Mouse (Mus musculus): ENCODE data around the gene Spryd3. TPM values are rescaled to one million over a fixed set of nuclear protein-coding genes. Genes with fewer than 3 reads are reported as not detected.

The Spryd3 gene
- total RNA-seq, 2 experiments from 2014 or later, result 4.4 to 5.8 TPM

DNA sequence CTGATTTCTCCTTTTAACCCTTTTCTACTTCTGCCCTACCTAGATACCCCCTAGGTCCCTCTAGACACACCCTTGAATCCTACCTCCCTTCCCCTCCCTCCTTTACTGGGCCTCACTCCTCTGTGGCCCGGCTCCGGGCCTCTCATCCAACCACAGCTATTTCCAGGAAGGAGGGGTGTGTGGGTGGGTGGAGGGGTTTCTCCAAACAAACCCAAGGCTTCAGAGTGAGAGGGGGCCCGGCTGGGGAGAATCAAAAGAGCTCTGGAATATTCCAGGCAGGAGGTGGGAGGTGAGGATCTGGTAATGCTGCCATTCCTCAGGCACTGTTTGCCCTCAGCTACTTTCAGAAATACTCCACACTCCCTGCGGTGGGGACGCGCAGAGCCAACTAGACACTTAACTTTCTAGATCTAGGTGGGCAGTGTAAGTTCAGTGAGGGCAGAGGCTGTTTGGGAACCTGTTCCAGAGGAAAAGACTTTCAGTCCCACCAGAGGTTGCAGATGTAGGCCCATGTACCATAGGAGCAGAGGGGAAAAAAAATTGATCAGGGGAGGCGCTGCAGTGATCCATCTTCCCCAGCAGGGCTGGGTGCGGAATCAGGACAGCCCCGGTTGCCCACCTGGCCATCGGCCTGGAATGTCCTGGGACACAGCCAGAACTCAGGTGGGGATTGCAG, 34.9 kb downstream of the Spryd3 start:
- peak; percentile 35 for TF ChIP-seq CTCF (IDR thresholded peaks at IDR 0.05)

DNA sequence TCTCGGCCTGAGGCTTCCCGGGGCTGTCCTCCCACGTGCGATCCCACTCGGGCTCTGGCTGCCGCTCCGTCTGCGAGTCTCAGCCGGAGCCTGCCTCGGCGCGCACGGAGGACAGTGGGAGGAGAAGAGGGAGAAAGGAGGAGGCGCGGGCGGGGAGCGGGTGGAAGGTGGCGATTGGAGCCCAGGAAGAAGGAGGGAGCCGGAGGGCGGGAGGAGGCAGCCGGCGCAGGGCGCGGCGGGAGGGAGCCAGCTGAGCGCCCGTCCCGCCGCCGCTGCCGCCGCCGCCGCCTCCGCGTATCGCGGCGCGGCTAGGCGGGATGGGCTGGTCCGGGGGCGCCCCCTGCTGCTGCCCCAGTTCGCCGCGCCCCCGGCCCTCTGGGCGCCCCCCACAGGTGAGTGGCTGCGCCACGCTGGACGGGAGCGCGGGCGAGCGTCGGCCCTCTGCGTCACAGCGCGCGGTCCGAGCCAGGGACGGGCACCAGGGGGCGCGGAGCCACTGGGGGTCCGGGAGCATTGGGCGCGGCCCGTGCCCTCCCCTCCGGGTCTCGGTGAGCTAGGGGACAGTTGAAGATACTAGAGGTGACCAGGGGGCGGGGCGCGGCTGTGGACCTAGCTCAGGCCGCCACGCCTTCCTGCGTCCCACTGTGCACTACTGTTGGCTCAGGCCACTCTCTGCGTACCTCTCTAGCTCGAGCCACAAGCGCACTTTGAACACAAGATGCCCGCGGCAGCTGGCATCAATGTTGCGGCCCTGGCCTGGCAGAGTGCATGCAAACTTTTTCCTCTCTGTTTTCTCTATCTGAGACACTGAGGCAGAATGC, 35.7 kb downstream of the Spryd3 start, which contains the start of gene Tns2:
Tns2 (plus strand) TSS at position 253 of the 821 bp plus-strand sequence.
- Histone ChIP-seq H3K4me3 (peak within 1 kb of the TSS; percentile 87), H3K27ac (peak within 1 kb of the TSS; percentile 96)
- peak; percentile 93 for DNase-seq
- intact Hi-C loops (cut with DNase I), result no loop called here
- TF ChIP-seq CTCF (IDR thresholded peaks at IDR 0.05), result peak; percentile 75

More for the DNA sequence above, 34.9 kb downstream of the Spryd3 start:
- DNase-seq, result peak; percentile 73
- intact Hi-C loops (cut with DNase I), result no loop called here
- Histone ChIP-seq H3K4me3 (peak overlapping the region; percentile 87), H3K27ac (peak overlapping the region; percentile 96)

DNA sequence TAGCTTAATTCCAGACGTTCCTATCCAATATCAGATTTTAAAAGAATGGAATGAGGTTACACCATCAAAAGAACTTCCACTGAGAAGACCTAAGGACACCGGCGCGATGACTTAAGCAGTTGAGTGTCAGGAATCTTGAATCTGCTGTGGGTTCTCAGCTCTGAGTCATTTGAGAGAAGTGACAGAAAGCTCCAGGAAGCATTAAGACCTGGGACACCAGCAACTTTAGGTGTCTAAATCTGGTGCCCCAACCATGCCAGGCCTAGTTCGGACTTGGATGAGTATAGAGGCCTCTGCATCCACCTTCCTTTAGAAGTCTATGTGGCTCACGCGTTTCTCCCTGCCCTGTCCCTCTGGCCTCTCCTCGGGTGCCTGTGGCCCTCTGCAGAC, 36.3 kb downstream of the Spryd3 start:
- TF ChIP-seq CTCF (IDR thresholded peaks at IDR 0.05), result no peak
- DNase-seq, result no peak
- peak overlapping the region; percentile 96 for H3K27ac ChIP-seq
- H3K4me3 ChIP-seq, result peak overlapping the region; percentile 87
- intact Hi-C loops (cut with DNase I), result loop anchor here (2.0 kb wide), 1 partner anchor 23 kb away; no protein-coding TSS in a partner anchor

DNA sequence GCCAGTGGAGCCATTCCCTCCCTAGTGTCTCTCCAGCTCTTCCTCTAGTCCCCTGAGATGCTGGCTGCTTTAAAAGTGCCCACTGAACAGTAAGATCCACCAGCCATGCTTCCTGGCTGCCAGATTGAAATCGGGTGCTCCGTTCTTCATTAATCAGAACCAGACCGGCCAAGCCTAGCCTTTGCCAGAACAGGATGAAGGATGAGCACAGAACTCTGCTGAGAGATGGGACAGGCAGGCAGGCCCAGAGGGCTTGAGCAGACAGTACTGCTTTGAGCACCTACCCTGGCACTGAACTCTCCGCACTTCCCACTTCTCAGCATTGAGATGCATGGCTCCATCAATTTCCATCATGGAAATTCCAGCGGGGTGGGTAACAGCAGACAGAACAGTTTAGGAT, 36.8 kb downstream of the Spryd3 start:
- H3K27ac ChIP-seq, result peak overlapping the region; percentile 96
- H3K4me3 ChIP-seq, result peak overlapping the region; percentile 87
- no peak for TF ChIP-seq CTCF (IDR thresholded peaks at IDR 0.05)
- peak; percentile 45 for DNase-seq
- intact Hi-C loops (cut with DNase I), result loop anchor here (2.0 kb wide), 1 partner anchor 22 kb away; no protein-coding TSS in a partner anchor

DNA sequence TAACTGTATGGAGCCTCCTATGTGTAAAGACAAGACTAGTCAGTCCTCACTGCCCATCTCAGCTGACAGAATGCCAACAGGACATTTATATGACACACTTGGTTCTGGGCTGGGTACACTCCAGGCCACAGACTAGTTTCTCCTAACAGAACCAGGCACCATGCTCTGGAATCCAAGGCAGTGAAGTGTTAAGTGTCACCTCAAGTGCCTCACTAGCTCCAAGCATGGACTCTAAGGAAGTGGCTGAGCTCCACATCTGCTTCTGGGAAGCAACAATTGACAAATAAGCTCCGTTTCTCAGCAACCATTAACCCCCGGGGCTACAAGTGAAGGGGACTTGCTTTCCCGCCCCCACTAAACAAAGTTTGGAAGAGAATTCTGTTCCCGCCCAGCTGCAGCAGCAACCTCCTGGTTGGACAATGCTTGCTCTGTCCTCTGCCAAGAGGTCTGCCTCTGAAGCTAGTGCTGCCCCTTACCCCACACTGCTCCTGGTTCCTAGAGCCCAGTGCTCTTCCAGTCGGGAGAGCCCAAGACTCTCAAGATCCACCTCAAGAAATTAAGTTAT, 38.0 kb downstream of the Spryd3 start:
- peak; percentile 67 for DNase-seq
- TF ChIP-seq CTCF (IDR thresholded peaks at IDR 0.05), result no peak
- intact Hi-C loops (cut with DNase I), result loop anchor here (2.0 kb wide), 1 partner anchor 21 kb away; no protein-coding TSS in a partner anchor
- Histone ChIP-seq H3K4me3 (peak overlapping the region; percentile 87), H3K27ac (peak overlapping the region; percentile 96)

DNA sequence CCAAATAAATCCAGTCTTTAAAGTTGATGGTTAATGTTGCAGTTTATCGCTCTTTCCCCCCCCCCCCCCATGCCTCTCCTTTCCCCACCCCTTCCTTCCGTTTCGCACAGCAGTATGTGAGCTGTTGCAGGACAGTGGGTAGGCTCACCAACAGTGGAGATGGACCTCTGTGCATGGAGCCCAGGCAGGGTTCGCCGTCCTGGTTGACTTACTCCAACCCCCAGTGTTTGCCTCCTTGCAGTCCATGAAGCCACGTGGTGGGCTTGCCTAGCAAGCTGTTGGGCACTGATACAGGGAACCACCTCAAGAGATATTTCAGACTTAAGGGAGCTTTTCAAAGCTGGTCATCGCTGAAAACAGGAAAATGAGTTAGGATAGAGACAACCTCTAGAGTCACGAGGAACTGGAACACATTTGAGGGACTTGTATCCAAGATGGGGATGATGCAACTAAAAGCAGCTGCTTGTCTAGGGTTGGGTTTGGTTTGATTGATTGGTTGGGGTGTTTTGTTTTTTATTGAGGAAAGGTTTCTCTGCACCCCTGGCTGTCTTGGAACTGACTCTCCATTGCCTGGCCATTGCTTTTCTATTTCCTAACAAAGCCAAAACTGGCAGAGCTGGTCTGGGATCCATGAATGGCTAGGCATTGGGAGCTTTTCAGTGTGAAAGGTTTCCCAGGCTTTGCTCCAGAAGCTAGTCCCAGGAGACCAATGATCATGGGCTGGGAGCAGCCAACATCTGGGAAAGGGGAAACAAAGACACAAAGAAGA, 38.7 kb downstream of the Spryd3 start:
- DNase-seq, result peak; percentile 65
- peak overlapping the region; percentile 87 for H3K4me3 ChIP-seq
- TF ChIP-seq CTCF (IDR thresholded peaks at IDR 0.05), result no peak
- H3K27ac ChIP-seq, result peak overlapping the region; percentile 96
- intact Hi-C loops (cut with DNase I), result no loop called here

DNA sequence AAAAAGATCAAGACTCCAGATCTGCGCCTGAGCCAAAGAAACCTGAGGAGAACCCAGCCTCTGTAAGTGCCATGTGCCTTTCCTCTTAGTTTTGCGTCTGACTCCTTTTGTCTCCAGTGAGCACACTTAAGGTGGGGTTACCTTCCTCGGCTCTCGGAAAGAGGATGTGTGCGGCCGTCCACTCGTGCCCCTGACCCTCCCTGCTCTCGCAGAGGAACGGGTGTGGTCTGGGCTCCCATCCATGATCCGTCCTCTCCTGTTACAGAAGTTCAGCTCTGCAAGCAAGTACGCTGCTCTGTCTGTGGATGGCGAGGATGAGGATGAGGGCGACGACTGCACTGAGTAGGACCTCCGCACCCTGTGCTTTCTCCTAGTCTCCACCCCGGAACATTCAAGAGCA, 41.0 kb downstream of the Spryd3 start:
- no peak for TF ChIP-seq CTCF (IDR thresholded peaks at IDR 0.05)
- H3K27ac ChIP-seq, result peak overlapping the region; percentile 28; the same call in 1 of the 2 replicates
- no peak overlapping the region for H3K4me3 ChIP-seq
- intact Hi-C loops (cut with DNase I), result no loop called here
- DNase-seq, result peak; percentile 53

DNA sequence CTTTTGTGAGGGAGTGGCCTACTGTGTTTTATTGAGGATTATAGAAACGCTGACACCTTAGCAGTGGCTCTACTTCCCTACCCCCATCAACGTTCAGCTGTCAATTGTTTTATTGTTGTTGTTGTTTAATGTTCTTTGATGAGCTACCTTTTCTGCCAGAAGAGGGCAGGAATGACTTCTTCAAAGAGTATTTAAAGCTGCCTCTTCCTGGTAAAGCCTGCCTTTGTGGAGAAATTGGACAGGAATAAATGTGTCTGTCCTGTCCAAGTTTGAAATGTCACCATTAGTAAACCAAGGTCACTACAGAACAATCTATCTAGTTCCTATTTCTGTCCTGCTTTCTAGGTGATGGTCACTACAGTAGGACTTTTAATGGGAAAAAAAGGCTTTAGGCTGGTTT, 41.9 kb downstream of the Spryd3 start:
- intact Hi-C loops (cut with DNase I), result no loop called here
- no peak for DNase-seq
- Histone ChIP-seq H3K27ac (peak overlapping the region; percentile 46; the same call in 1 of the 2 replicates), H3K4me3 (no peak overlapping the region)
- peak; percentile 31 for TF ChIP-seq CTCF (IDR thresholded peaks at IDR 0.05)

DNA sequence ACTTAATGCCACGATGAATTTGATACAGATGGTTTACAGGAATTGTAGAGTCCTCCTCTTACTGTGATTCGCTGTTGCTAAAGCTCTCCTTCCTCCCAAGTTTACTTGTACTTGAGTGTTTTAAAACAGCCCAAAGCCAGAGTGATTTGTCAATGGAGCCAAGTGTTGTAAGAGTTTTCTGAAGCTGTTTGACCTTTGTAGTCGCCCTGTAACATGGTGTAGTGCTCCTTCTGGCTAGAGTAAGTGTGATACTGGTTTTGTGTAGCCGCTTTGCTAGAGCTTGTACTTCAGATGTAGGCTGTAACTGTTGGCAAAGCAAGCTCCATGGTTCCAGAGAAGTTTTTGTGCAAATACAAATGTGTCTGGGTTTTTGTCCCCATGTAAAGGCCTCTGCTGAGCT, 43.8 kb downstream of the Spryd3 start:
- intact Hi-C loops (cut with DNase I), result no loop called here
- Histone ChIP-seq H3K4me3 (no peak overlapping the region), H3K27ac (no peak overlapping the region)
- DNase-seq, result no peak
- no peak for TF ChIP-seq CTCF (IDR thresholded peaks at IDR 0.05)

DNA sequence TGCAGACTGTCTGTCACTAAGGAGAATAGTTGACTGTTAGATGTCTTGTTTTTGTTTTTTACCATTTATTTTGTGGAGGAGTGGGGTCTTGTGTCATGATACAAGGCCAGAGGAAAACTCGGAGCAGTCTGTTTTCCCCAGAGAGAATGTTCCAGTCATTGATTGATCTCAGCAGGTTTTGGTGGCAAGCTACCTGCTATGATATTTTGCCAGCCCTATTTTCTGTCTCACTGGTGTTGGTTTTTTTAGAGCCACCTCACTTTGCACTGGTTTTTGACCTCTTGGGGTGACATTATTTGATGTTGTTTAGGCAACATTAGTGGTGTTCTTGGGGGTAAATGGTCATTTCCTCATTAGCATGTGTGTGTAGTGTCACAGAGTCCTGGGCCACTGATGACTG, 44.3 kb downstream of the Spryd3 start:
- Histone ChIP-seq H3K27ac (no peak overlapping the region), H3K4me3 (no peak overlapping the region)
- DNase-seq, result no peak
- intact Hi-C loops (cut with DNase I), result no loop called here
- no peak for TF ChIP-seq CTCF (IDR thresholded peaks at IDR 0.05)

DNA sequence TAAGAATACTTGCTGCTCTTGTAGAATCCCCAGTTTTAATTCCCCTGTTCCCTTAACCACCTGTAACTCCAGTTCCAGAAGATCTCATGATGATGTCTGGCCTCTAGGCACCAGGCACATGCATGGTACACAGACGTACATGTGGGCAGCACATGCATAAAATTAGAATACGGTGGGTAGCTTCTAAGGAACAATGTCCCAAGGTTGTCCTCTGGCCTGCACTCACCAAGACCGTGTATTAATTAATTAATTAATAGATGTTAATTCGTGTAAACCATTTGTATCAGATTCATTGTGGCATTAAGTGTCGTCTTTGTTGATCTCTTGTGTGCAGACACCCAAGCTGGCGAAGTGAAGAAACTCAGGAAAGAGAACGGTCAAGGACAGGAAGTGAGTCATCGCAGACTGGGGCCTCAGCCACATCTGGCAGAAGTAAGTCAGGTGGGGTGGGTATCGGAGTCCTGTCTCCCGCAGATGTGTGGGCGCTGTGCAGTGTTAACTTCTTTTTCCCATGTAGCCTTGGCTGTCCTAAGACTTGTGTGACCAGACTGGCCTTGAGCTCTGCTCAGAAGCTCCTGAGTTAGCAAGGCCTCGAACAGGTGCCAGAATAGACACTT, 44.9 kb downstream of the Spryd3 start:
- intact Hi-C loops (cut with DNase I), result no loop called here
- Histone ChIP-seq H3K4me3 (no peak overlapping the region), H3K27ac (no peak overlapping the region)
- no peak for TF ChIP-seq CTCF (IDR thresholded peaks at IDR 0.05)
- DNase-seq, result no peak

All from gastrocnemius, adult 2 months (tissue).